Mouse (Mus musculus): ENCODE data around the gene Trnp1.
"Not testable (repeated sequence)": the region's sequence is repeated elsewhere in the genome, so short reads cannot be mapped to it uniquely, and the experiment has no call there.

Gene Trnp1

GRCm38 (mm10) chr4:133498160-133498724 lies at the start of gene Trnp1:
TSS of gene Trnp1 (minus strand) at chr4:133498550.
- DNase-seq, result peak; percentile 91

- peak; percentile 98 for DNase-seq
Observed at GRCm38 (mm10) chr4:133545272-133546231, 47.2 kb upstream of the Trnp1 start, which contains the start of gene Nudc. TSS of gene Nudc (minus strand) at chr4:133545996.

- no peak for DNase-seq
Observed at GRCm38 (mm10) chr4:133536652-133537051, 38.3 kb upstream of the Trnp1 start.

DNA sequence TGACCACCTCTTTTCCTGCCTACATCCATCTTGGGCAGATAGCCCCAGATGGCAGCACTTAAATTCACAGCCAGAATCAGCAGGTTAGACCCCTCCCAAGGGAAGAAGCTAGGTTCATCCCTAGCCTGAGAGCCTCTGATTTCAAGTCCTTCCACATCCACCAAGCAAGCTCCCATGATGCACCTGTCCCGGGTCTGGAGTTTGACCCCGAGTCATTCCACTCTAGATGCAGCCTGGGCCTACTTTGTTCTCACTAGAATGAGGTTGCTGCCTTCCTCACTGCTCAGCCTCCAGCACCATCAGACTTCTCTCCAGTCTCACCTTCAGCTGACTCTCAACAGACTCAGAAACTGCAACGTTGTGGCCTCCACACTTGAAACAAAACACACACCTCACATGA lies 37.7 kb upstream of the Trnp1 start:
- no peak for DNase-seq

DNA sequence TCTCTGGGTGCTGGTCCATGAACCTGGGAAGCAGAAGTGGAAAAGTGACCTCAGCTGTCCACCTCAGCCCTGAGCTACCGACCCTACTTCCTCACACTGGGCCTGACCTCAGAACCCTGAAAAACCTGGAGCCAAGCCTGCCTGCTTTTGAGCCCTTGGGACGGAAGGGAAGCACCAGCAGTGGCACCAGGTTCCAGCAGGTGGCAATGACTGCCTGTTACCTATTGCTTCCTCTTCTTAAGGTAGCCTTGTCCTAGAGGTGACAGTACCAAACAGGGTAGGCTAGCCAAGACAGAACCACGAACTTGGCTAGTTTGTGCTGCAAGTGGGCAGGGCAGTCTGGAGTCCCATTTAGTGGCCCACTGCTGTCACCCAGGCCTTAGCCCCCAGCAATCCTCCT lies 34.4 kb upstream of the Trnp1 start:
- DNase-seq, result no peak

DNA sequence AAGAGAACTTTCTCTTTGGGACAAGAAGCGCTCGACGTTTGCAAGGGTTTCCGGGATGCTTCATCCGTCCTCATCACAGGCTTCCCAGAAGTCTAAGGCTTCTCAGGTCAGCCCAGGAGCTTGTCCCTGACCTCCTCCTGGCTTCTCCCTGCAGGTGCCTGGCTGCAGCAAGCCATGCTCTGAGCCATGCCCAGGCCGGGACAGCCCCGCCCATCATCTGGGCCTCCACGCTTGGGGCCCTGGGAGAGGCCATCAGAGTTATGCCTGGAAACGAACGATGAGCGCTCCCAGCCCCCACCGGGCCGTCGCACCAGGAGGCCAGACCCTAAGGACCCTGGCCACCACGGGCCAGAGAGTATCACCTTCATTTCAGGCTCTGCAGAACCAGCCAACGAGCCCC lies 29.4 kb upstream of the Trnp1 start:
- no peak for DNase-seq

DNA sequence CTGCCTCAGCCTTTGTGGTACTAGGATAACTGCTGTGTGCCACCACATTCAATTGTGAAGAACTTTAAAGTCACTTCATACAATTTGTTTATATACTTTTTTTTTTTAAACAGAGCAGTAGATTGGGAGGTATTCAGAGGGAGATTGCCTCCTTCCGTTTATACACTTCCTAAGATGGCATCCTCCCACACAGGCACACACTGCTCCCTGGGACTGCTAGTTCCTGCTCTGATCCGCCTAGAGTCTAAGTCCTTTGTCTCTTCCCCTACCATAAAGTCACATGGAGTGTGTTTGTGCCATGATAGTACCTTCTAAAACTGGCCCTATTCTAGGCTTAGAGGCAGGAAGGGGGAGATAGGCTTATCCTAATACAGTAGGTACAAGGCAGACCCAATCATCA lies 23.2 kb upstream of the Trnp1 start:
- DNase-seq, result no peak

GRCm38 (mm10) chr4:133519369-133519665 lies 21.0 kb upstream of the Trnp1 start:
- no peak for DNase-seq

DNA sequence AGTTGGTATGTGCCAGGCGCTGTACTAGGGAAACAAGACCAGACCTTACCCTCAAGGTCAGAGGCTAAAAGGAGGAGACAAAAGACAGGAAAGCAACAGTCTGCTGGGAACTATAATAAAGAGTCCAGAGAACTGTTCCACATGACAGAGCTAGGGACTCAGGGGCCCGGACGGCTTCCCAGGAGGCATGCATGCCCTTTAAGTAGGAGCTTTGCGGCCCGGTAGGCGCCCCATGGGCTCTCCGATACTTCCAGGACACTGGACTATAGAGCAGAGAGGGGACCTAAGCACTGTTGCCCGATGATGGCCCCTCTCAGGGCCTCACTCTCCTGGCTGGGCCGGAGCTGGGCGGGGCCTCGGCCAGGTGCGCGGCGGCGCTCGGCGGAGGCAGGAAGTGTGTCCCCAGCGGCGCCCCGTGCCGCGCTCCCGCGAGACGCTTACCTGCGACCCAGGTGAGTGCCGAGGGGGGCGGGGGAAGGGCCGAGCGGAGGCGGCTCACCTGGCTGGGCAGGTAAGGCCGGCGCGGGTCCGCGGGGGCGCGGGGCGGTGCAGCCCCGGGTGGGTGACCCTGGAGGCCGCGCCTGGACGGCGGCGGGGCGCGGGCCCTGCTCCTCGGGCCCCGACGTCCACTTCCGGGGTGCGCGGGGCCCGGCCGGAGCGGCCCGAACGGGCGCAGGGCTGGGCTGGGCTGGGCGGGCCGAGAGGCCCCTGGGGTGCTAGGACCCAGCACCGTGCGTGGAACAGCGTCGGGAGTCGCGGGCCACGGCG lies 20.4 kb upstream of the Trnp1 start, which contains the start of gene Kdf1:
Gene Kdf1, plus strand, starts transcription at position 363 of the 768 bp plus-strand sequence.
- no peak for DNase-seq

DNA sequence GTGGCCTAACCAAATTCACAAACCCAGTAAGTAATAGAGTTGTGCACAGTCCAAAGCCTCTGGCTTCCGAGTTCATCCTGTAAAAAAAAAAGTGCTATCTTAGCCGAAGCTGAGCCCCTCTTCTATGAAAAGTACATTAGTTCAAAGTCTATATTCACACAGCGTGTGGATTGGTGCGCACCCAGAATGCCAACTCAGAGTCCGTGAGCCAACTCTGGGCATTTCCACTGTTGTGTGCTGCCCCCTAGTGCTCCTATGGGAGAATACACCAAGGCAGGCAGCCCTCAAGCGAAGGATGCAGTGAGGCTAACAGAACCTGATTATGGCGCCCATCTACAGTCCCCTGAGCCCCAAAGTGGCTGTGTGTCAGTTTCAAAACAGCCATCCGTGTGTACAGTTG lies 14.6 kb upstream of the Trnp1 start:
- DNase-seq, result peak; percentile 84

DNA sequence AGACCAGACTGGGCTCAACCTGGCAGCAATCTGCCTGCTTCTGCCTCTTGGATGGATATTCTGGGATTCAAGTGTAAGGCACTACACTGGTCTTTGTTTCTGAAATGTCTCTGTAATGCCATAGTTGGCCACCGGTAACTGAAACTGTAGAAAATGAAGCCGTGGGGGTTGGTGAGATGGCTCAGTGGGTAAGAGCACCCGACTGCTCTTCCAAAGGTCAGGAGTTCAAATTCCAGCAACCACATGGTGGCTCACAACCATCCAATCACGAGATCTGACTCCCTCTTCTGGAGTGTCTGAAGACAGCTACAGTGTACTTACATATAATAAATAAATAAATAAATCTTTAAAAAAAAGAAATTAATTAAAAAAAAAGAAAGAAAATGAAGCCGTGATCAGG lies 14.2 kb upstream of the Trnp1 start:
- not testable (repeated sequence) for DNase-seq

- no peak for DNase-seq
Observed at GRCm38 (mm10) chr4:133511050-133511449, 12.7 kb upstream of the Trnp1 start.

DNA sequence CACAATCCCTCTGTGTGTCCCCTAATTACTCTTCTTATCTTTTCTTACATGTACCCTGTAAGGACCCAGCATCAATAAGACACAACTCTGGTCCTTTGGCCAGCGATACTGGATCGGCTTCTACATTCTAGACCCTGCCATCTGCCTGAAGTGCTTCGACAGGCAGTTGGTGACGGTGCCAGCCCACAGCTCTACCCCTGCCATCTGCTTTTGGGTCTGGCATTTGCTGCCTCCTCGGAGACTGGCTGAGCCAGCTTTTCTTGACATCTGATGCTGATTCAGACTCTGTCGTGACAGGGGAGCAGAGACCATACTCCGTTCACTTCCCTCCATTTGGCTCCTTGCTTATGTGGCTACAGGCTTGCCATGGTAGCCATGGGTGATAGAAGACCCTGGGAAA lies 10.6 kb upstream of the Trnp1 start:
- DNase-seq, result no peak

DNA sequence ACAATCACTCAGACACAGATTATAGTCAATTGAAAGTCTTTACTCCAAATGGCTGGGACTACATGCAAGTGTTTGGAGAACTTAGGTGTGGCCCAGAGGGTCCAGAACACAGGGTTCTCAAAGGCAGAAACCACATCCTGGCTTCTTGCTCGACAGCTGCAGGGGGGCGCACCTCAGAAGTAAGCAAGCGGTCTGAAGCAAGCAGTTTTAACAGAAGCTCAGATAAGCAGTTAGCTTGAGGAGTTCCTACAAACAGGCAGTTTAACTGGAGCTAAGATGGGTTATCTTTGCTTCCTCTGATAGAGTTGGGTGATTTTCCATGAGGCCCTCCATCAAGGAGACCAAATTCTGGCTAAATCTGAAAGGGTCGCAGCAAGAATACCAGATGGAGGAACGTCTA lies 8.2 kb upstream of the Trnp1 start:
- DNase-seq, result no peak

GRCm38 (mm10) chr4:133504755-133505485 lies 6.6 kb upstream of the Trnp1 start:
- no peak for DNase-seq

GRCm38 (mm10) chr4:133504300-133504699 lies 6.0 kb upstream of the Trnp1 start:
- no peak for DNase-seq

DNA sequence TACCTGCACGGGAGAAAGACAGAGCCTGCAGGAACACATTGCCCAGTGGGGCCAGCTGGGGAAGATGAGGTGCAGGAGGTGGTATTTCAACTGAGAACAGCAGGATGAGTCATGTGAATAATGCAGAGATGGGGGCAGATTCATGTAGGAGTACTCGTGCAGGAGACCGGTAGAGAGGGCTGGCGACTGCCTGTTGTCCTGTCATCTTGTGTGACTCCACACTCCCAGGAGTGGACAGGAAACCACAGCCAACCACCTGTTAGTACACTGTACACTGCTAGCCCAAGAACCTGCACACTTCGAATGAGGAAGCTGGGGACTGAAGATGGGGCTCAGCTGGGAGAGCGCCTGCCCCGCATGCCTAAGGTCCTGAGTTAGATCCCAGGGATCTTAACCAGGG lies 3.2 kb upstream of the Trnp1 start:
- no peak for DNase-seq

GRCm38 (mm10) chr4:133497461-133498159 lies 740 bp downstream of the Trnp1 start:
- DNase-seq, result peak; percentile 45

- DNase-seq, result no peak
Observed at GRCm38 (mm10) chr4:133496738-133497445, 1.5 kb downstream of the Trnp1 start.

- DNase-seq, result peak; percentile 67
Observed at GRCm38 (mm10) chr4:133495711-133496110, 2.6 kb downstream of the Trnp1 start.

DNA sequence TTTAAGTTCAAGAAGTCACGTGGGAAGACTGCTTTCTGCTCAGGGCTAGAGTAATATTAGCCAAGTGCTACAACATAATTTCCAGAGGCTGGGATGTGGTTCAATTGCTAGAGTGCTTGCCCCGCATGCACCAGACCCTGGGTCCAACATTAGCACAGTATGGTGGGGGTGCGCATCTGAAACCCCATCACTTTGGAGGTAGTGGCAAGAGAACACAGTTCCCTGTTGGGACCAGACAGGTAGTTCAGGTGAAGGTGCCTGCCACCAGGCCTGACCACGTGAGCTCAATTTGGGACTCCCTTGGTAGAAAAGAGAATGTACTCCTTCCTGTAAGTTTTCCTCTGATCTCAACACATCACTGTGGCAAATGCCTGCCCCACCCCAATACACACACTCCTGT lies 3.5 kb downstream of the Trnp1 start:
- DNase-seq, result no peak

DNA sequence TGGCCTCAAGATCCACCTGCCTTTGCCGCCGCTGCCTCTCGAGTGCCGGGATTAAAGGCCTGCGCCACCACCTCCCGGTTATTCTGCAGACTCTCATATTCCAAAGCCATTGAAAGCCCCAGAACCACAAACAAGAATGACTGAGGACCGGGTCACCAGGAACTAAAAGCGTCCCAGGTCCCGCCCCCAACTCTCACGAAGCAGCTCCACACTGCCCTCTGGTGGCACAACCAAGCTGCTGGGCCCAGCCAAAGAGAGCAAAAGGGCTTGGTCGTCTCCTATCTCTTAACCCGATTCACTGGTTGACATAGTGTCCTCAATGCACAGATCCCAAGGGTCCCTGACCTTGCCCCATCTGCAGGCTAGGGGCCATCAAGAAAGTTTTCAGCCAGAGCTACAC lies 3.9 kb downstream of the Trnp1 start:
- DNase-seq, result peak; percentile 88
